Mouse (Mus musculus): ENCODE data around the gene Ttll3.

- TF ChIP-seq POLR2A (IDR thresholded peaks at IDR 0.05; ENCODE audit: low read depth, low read length) (no peak), CTCF (IDR thresholded peaks at IDR 0.05; ENCODE audit: extremely low read depth, insufficient read length, insufficient replicate concordance, low read depth, low read length) (peak; percentile 66; the same call in 1 of the 2 replicates)
These were observed 38.3 kb downstream of the Ttll3 start for GRCm38 (mm10) chr6:113427397-113427796.
